Mouse (Mus musculus) forebrain, postnatal 0 days (tissue): Measurements from ENCODE around the gene Ina. TPM values are rescaled to one million over a fixed set of nuclear protein-coding genes. Genes with fewer than 3 reads are reported as not detected.

Source experiments
- ATAC-seq: fragments of 200-750 bp; cut with Nextera tagmentation; 2 replicates; pipeline ENCODE4 v1.8.0; 2017; ENCODE audit warnings: mild to moderate bottlenecking, moderate library complexity
- DNase-seq: peaks from one replicate; pipeline ENCODE4 v3.0.0-alpha.2; 2015
- H3K27ac ChIP-seq: fragments of 300-500 bp; sonication (generic); 2 replicates; pipeline ENCODE4 v1.5.1; 2014; ENCODE audit warnings: low read depth, mild to moderate bottlenecking, antibody characterized with exemption, low read length, moderate library complexity, mixed read lengths
- H3K27me3 ChIP-seq: fragments of 300-500 bp; sonication (generic); 2 replicates; pipeline ENCODE4 v1.6.1; 2014; ENCODE audit warnings: mild to moderate bottlenecking, low read length, mixed read lengths; ENCODE audit not compliant: insufficient read depth
- H3K36me3 ChIP-seq: fragments of 300-500 bp; sonication (generic); 2 replicates; pipeline ENCODE4 v1.6.1; 2014; ENCODE audit warnings: mild to moderate bottlenecking, moderate library complexity; ENCODE audit not compliant: insufficient read depth
- H3K4me1 ChIP-seq: fragments of 300-500 bp; sonication (generic); 2 replicates; pipeline ENCODE4 v1.6.1; 2014; ENCODE audit warnings: antibody characterized with exemption; ENCODE audit not compliant: insufficient read depth
- H3K4me2 ChIP-seq: fragments of 300-500 bp; sonication (generic); 2 replicates; pipeline ENCODE4 v1.6.1; 2014; ENCODE audit warnings: low read depth, mild to moderate bottlenecking, moderate library complexity
- H3K4me3 ChIP-seq: fragments of 300-500 bp; sonication (generic); 2 replicates; pipeline ENCODE4 v1.5.1; 2014; ENCODE audit warnings: low read depth, low read length, mixed read lengths
- H3K9ac ChIP-seq: fragments of 300-500 bp; sonication (generic); 2 replicates; pipeline ENCODE4 v1.6.1; 2014; ENCODE audit warnings: mild to moderate bottlenecking
- H3K9me3 ChIP-seq: fragments of 300-500 bp; sonication (generic); 2 replicates; pipeline ENCODE4 v1.6.1; 2016; ENCODE audit warnings: low read length
- CTCF ChIP-seq: sonication (generic); IDR thresholded peaks from 2 replicates; pipeline ENCODE4 v1.5.1; 2016; ENCODE audit warnings: antibody characterized with exemption, control low read depth, low read depth
- WGBS: fragments of 180-500 bp; shearing (Covaris S2); extraction: QIAGEN DNeasy Blood & Tissue Kit; methylation state at CpG from one replicate; pipeline ENCODE4 v1.1.7; 2014; 5-methylcytosine and 5-hydroxymethylcytosine counted together
- polyA plus RNA-seq: library from polyadenylated mRNA; unstranded; fragments of >200 nt; fragmentation: Nextera tagmentation; extraction: Ambion mirVana; gene quantifications from 2 replicates; pipeline ENCODE4 v1.2.1, GENCODE M21; 2015
- total RNA-seq: library from RNA; depleted of rRNA; stranded (reverse); fragments of >200 nt; gene quantifications from 2 replicates; pipeline ENCODE4 v1.2.3, GENCODE M21; 2014

Gene Ina
- total and polyA plus RNA-seq, 2 experiments from 2014 or later, result 156 to 260 TPM

- WGBS, result 86% methylated on average over 3 of the region's 3 CpGs
- DNase-seq (no peak), ATAC-seq (no peak)
- Histone ChIP-seq H3K4me1 (no peaks in the 10 kb centered on the region), H3K4me3 (no peak overlapping the region), H3K27me3 (no peaks in the 10 kb centered on the region), H3K36me3 (peaks cover 67% of the 10 kb centered on the region), H3K9me3 (no peaks in the 10 kb centered on the region), H3K9ac (no peak overlapping the region), H3K27ac (no peak overlapping the region), H3K4me2 (no peak overlapping the region)
- TF ChIP-seq CTCF, result no peak
Measured at GRCm38 (mm10) chr19:47036596-47036995, 22.1 kb downstream of the Ina start.

DNA sequence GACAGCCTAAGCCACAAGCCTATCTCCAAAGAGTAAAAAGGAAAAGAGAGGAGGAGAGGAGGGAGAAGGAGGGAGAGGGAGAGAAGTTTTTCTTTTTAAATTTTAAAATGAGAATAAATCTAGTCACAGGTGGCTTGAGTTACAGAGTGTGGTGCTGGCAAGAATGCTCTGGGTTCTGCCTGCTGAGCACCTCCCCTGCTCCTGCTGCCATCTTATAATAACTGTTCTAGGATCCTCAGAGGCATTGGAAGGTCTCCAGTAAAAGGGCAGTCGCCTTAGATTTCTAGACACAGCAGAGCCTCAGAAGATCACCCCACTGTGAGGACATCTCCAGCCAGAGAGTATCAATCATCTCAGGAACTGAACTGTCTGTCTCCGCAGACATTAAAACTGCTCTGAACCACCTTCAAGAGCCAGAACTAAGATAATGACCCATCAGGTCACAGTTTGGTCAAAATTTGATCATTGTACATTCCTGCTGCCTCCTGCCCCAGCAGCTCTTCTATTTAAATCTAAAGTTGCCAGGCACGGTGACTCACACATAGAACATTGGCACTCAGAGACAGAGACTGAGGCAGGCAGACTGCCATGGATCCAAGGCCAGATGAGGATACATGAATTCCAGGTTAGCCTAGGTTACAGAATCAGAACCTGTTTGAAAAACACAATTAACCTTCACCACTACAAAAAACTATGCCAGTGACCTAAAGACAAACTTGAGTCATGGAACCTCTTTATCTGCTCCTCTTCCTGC is 26.4 kb downstream of the Ina start:
- no peak for TF ChIP-seq CTCF
- no peaks in the 10 kb centered on the region for H3K27me3 ChIP-seq
- no peaks in the 10 kb centered on the region for H3K9me3 ChIP-seq
- ATAC-seq (no peak), DNase-seq (no peak)
- no peak overlapping the region for H3K9ac ChIP-seq
- H3K36me3 ChIP-seq, result peaks cover 47% of the 10 kb centered on the region
- H3K4me3 ChIP-seq, result no peak overlapping the region
- H3K27ac ChIP-seq, result no peak overlapping the region
- 98% methylated on average over 3 of the region's 3 CpGs for WGBS
- no peak overlapping the region for H3K4me2 ChIP-seq
- no peaks in the 10 kb centered on the region for H3K4me1 ChIP-seq

- WGBS, result 87% methylated on average over 3 of the region's 3 CpGs
- Histone ChIP-seq H3K27ac (no peak overlapping the region), H3K4me2 (no peak overlapping the region), H3K4me1 (no peaks in the 10 kb centered on the region; the same call in 1 of the 2 replicates), H3K9me3 (no peaks in the 10 kb centered on the region), H3K4me3 (no peak overlapping the region), H3K27me3 (no peaks in the 10 kb centered on the region), H3K9ac (no peak overlapping the region), H3K36me3 (peaks cover 45% of the 10 kb centered on the region)
- no peak for DNase-seq
- ATAC-seq, result no peak
- TF ChIP-seq CTCF, result peak; percentile 64
Measured at GRCm38 (mm10) chr19:47043608-47044007, 29.1 kb downstream of the Ina start.

GRCm38 (mm10) chr19:47046343-47046742 is 31.8 kb downstream of the Ina start:
- DNase-seq (no peak), ATAC-seq (no peak)
- Histone ChIP-seq H3K27ac (no peak overlapping the region), H3K4me2 (no peak overlapping the region), H3K4me1 (peaks cover 10% of the 10 kb centered on the region), H3K4me3 (no peak overlapping the region), H3K9ac (no peak overlapping the region), H3K27me3 (no peaks in the 10 kb centered on the region), H3K36me3 (peaks cover 22% of the 10 kb centered on the region), H3K9me3 (no peaks in the 10 kb centered on the region)
- WGBS, result 89% methylated on average over 1 of the region's 1 CpGs
- TF ChIP-seq CTCF, result 0 out of 2 replicates have a peak, but pooled peaks have one; percentile 29

DNA sequence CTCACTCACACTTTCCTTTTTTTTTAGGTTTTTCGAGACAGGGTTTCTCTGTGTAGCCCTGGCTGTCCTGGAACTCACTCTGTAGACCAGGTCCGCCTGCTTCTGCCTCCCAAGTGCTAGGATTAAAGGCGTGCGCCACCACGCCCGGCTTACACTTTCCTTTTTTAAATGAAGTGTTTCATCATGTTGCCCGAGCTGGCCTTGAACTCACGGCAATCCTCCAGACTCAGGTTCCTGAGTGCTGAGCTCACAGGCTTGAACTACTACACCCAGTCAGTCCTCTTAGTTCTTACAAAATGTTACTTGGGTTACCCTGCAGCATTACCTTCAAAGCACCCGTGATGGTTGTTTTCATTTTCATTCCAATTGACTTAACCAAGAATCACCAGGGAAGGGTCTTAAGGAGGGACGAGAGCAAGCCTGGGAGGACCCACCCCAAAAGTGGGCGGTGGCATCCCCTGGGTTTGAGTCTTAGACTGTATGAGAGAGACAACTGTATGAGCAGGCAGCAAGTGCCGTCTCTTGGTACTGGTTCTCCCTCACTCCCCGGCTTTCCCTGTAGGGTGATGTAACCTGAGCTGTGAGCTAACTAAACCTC is 32.8 kb downstream of the Ina start:
- no peak for ATAC-seq
- DNase-seq, result no peak
- Histone ChIP-seq H3K27ac (no peak overlapping the region), H3K9me3 (no peaks in the 10 kb centered on the region), H3K4me2 (no peak overlapping the region), H3K36me3 (peaks cover 19% of the 10 kb centered on the region), H3K27me3 (no peaks in the 10 kb centered on the region), H3K4me1 (peaks cover 10% of the 10 kb centered on the region), H3K4me3 (no peak overlapping the region), H3K9ac (no peak overlapping the region)
- WGBS, result 91% methylated on average over 13 of the region's 13 CpGs
- no peak for TF ChIP-seq CTCF

- H3K4me2 ChIP-seq, result peak overlapping the region; percentile 80
- ATAC-seq (no peak), DNase-seq (no peak)
- H3K9me3 ChIP-seq, result no peaks in the 10 kb centered on the region
- WGBS, result 77% methylated on average over 4 of the region's 4 CpGs
- H3K4me1 ChIP-seq, result peaks cover 10% of the 10 kb centered on the region
- H3K4me3 ChIP-seq, result no peak overlapping the region
- no peak overlapping the region for H3K27ac ChIP-seq
- H3K9ac ChIP-seq, result no peak overlapping the region
- TF ChIP-seq CTCF, result no peak
- no peaks in the 10 kb centered on the region for H3K27me3 ChIP-seq
- H3K36me3 ChIP-seq, result peaks cover 19% of the 10 kb centered on the region
Measured at GRCm38 (mm10) chr19:47049061-47049460, 34.6 kb downstream of the Ina start.

GRCm38 (mm10) chr19:47049840-47050239 is 35.3 kb downstream of the Ina start:
- no peaks in the 10 kb centered on the region for H3K9me3 ChIP-seq
- TF ChIP-seq CTCF, result no peak
- H3K4me1 ChIP-seq, result peaks cover 10% of the 10 kb centered on the region
- H3K9ac ChIP-seq, result peak overlapping the region; percentile 93
- H3K36me3 ChIP-seq, result peaks cover 19% of the 10 kb centered on the region
- DNase-seq (no peak), ATAC-seq (no peak)
- WGBS, result 4% methylated on average over 7 of the region's 7 CpGs
- no peaks in the 10 kb centered on the region for H3K27me3 ChIP-seq
- H3K4me2 ChIP-seq, result peak overlapping the region; percentile 80
- no peak overlapping the region for H3K27ac ChIP-seq
- peak overlapping the region; percentile 82 for H3K4me3 ChIP-seq
